Mouse (Mus musculus): Measurements from ENCODE around the gene Rnf123. TPM values are rescaled to one million over a fixed set of nuclear protein-coding genes. Genes with fewer than 3 reads are reported as not detected.
A peak's percentile ranks its signal among the peaks of the same experiment; 100 is the strongest.

Gene Rnf123
- polyA plus RNA-seq, 1 experiment from 2014 or later: 38.2 TPM

GRCm38 (mm10) chr9:108117143-108117542 is 34.0 kb upstream of the Rnf123 start:
- H3K36me3 ChIP-seq: no peaks in the 10 kb centered on the region
- H3K9ac ChIP-seq: no peak overlapping the region
- H3K27ac ChIP-seq: peak overlapping the region; percentile 1; the same call in 1 of the 2 replicates

DNA sequence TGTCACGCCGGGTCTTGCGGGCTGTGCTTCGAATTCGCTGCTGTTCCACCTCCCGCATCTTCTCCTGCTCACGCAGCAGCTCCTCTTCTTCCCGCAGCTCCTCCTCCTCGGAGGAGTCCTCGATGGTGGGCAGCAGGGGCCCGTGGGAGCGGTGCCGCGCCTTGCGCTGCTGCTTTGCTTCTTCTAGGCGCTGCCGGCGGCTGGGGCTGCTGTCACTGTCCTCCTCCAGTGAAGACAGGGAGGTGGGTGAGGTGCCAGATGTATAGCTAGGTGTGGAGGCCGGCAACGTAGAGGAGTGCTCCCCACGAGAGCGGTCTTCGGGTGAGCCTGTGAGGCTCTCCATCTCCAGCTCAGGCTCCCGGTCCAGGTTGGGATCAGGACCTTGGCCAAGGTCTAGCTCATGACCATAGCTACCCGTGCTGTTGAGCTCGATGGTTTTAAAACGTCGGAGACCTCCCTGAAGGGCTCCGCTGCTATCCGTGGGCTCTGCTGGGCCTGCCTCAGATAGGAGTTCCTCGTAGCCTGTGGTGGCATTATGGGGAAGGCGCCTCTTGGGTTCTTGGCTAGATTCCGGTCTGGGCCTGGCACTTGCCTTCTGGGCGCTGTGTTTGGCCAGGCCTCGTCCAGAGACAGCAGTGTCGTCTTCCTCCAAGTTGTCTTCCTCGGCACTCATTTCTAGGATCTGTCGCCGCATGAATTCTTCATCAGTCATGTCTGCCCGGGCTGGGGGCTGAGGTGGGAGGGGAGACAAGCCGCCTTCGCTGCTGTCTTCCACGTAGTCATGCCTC is 32.3 kb upstream of the Rnf123 start:
- no peaks in the 10 kb centered on the region for H3K36me3 ChIP-seq
- no peaks in the 10 kb centered on the region for H3K9me3 ChIP-seq
- H3K4me2 ChIP-seq (replicated peaks): no peak overlapping the region
- no peak overlapping the region for H3K9ac ChIP-seq
- ATAC-seq (ENCODE audit: insufficient number of reproducible peaks, insufficient read depth, low FRiP score, low TSS enrichment): no peak
- H3K27ac ChIP-seq: no peak overlapping the region
- 68% methylated on average over 43 of the region's 43 CpGs for WGBS
- no peak overlapping the region for H3K4me3 ChIP-seq
- H3K4me1 ChIP-seq: peaks cover 17% of the 10 kb centered on the region
- H3K27me3 ChIP-seq: peaks cover 27% of the 10 kb centered on the region

More at GRCm38 (mm10) chr9:108117143-108117542, 34.0 kb upstream of the Rnf123 start:
- Histone ChIP-seq H3K4me1 (peaks cover 7% of the 10 kb centered on the region), H3K4me2 (replicated peaks) (no peak overlapping the region), H3K27me3 (peaks cover 22% of the 10 kb centered on the region), H3K4me3 (no peak overlapping the region), H3K9me3 (no peaks in the 10 kb centered on the region)
- no peak for ATAC-seq (ENCODE audit: insufficient number of reproducible peaks, insufficient read depth, low FRiP score, low TSS enrichment)
- WGBS: 43% methylated on average over 4 of the region's 4 CpGs

DNA sequence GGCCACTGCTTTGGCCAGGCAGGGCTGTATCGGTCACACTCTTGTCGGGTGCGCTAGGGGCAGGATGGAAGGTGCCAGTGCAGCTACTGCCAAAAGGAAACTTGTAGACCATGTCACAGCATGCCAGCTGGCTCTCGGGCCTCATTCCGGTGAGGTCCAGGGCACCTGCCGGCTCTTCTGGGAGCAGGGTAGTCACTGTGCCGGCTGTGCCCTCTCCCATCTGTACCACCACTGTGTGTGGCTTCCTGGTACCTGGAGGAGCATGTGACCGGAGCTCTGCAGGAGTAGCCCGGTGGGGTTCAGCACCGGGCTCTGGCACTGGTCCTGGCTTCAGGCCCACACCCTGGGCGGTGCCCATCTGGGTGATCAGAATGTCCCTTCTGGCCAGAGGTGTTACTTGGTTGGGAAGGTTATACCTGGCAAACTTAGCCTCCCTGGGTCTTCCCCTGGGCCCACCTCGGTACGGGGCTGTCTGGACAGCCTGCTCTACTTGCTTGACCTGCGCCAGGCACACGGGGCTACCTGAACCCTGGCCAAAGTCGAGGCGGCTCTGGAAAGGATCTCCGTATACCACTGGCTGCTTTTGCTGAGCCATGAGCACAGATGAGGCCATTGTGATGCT is 29.7 kb upstream of the Rnf123 start:
- Histone ChIP-seq H3K4me3 (no peak overlapping the region), H3K36me3 (no peaks in the 10 kb centered on the region), H3K9ac (no peak overlapping the region), H3K27me3 (peaks cover 39% of the 10 kb centered on the region), H3K27ac (no peak overlapping the region), H3K4me1 (peaks cover 17% of the 10 kb centered on the region), H3K9me3 (no peaks in the 10 kb centered on the region), H3K4me2 (replicated peaks) (no peak overlapping the region)
- 96% methylated on average over 18 of the region's 18 CpGs for WGBS
- no peak for ATAC-seq (ENCODE audit: insufficient number of reproducible peaks, insufficient read depth, low FRiP score, low TSS enrichment)

- H3K4me3 ChIP-seq: peak overlapping the region; percentile 28; the same call in 1 of the 2 replicates
Measured at GRCm38 (mm10) chr9:108111593-108112121, 28.5 kb upstream of the Rnf123 start.

GRCm38 (mm10) chr9:108111101-108111592 is 28.0 kb upstream of the Rnf123 start:
- Histone ChIP-seq H3K9ac (peak overlapping the region; percentile 36), H3K9me3 (no peaks in the 10 kb centered on the region), H3K36me3 (no peaks in the 10 kb centered on the region), H3K4me3 (peak overlapping the region; percentile 28), H3K4me1 (peaks cover 16% of the 10 kb centered on the region), H3K27ac (peak overlapping the region; percentile 7; the same call in 1 of the 2 replicates), H3K4me2 (replicated peaks) (peak overlapping the region; percentile 58), H3K27me3 (peaks cover 39% of the 10 kb centered on the region)
- no peak for ATAC-seq (ENCODE audit: insufficient number of reproducible peaks, insufficient read depth, low FRiP score, low TSS enrichment)
- WGBS: 9% methylated on average over 22 of the region's 22 CpGs

More at GRCm38 (mm10) chr9:108111593-108112121, 28.5 kb upstream of the Rnf123 start:
- 67% methylated on average over 17 of the region's 17 CpGs for WGBS
- H3K9ac ChIP-seq: peak overlapping the region; percentile 36
- H3K4me1 ChIP-seq: peaks cover 16% of the 10 kb centered on the region
- H3K9me3 ChIP-seq: no peaks in the 10 kb centered on the region
- ATAC-seq (ENCODE audit: insufficient number of reproducible peaks, insufficient read depth, low FRiP score, low TSS enrichment): no peak
- H3K27ac ChIP-seq: no peak overlapping the region
- peaks cover 39% of the 10 kb centered on the region for H3K27me3 ChIP-seq
- no peaks in the 10 kb centered on the region for H3K36me3 ChIP-seq
- H3K4me2 ChIP-seq (replicated peaks): peak overlapping the region; percentile 58

GRCm38 (mm10) chr9:108110160-108110559 is 27.0 kb upstream of the Rnf123 start:
- no peaks in the 10 kb centered on the region for H3K9me3 ChIP-seq
- no peaks in the 10 kb centered on the region for H3K36me3 ChIP-seq
- no peak overlapping the region for H3K4me3 ChIP-seq
- H3K27me3 ChIP-seq: peaks cover 30% of the 10 kb centered on the region
- no peak overlapping the region for H3K9ac ChIP-seq
- 84% methylated on average over 16 of the region's 16 CpGs for WGBS
- ATAC-seq (ENCODE audit: insufficient number of reproducible peaks, insufficient read depth, low FRiP score, low TSS enrichment): no peak
- no peak overlapping the region for H3K27ac ChIP-seq
- peak overlapping the region; percentile 58 for H3K4me2 ChIP-seq (replicated peaks)
- H3K4me1 ChIP-seq: peaks cover 24% of the 10 kb centered on the region

DNA sequence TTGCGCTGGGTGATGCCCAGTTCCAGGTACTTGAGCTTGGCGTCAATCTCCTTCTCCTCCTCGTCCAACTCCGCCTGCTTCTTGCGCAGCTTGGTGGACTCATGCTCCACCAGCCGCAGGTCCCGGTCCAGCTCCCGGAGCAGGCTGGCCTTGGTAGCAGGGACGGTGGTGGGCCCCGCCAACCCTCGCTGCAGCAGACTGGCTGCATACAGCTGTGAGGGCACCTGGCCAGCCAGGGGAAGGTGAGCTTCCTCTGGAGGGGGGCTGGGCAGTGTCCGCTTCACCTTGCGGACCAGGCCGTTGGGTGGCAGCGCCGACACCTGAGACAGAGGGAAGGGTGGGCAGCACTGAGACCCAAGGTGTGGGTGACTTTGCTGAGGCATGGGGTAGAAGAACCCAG is 24.7 kb upstream of the Rnf123 start:
- no peak overlapping the region for H3K9ac ChIP-seq
- H3K4me2 ChIP-seq (replicated peaks): no peak overlapping the region
- ATAC-seq (ENCODE audit: insufficient number of reproducible peaks, insufficient read depth, low FRiP score, low TSS enrichment): no peak
- H3K4me3 ChIP-seq: no peak overlapping the region
- peaks cover 22% of the 10 kb centered on the region for H3K27me3 ChIP-seq
- H3K9me3 ChIP-seq: no peaks in the 10 kb centered on the region
- H3K4me1 ChIP-seq: peaks cover 34% of the 10 kb centered on the region
- H3K27ac ChIP-seq: no peak overlapping the region
- WGBS: 92% methylated on average over 16 of the region's 16 CpGs
- no peaks in the 10 kb centered on the region for H3K36me3 ChIP-seq

GRCm38 (mm10) chr9:108106090-108106489 is 22.9 kb upstream of the Rnf123 start:
- no peaks in the 10 kb centered on the region for H3K9me3 ChIP-seq
- H3K9ac ChIP-seq: no peak overlapping the region
- no peak overlapping the region for H3K4me3 ChIP-seq
- WGBS: 86% methylated on average over 23 of the region's 23 CpGs
- H3K4me1 ChIP-seq: peaks cover 30% of the 10 kb centered on the region
- H3K27ac ChIP-seq: no peak overlapping the region
- no peak overlapping the region for H3K4me2 ChIP-seq (replicated peaks)
- H3K36me3 ChIP-seq: no peaks in the 10 kb centered on the region
- H3K27me3 ChIP-seq: peaks cover 17% of the 10 kb centered on the region
- no peak for ATAC-seq (ENCODE audit: insufficient number of reproducible peaks, insufficient read depth, low FRiP score, low TSS enrichment)

DNA sequence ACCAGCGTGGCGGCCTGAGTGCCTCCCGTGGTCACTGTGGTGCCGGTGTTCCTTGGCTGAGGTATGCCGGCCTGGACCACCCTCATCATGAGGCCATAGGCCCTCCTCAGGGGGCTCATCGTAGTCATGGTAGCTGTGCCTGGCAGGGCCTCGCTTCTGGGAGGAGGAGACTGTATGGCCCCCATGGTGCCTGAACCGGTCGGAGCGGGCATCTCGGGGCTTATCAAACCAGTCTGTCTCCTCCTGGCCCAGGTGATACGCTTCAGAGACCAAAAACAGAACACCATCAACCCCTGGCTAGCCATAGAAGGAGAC is 22.4 kb upstream of the Rnf123 start:
- Histone ChIP-seq H3K4me3 (no peak overlapping the region), H3K9me3 (no peaks in the 10 kb centered on the region), H3K36me3 (no peaks in the 10 kb centered on the region), H3K27me3 (peaks cover 13% of the 10 kb centered on the region; the same call in 1 of the 2 replicates), H3K27ac (peak overlapping the region; percentile 43; the same call in 1 of the 2 replicates), H3K4me2 (replicated peaks) (peak overlapping the region; percentile 30; the same call in 1 of the 2 replicates), H3K9ac (0 out of 2 replicates have a peak overlapping the region, but pooled peaks have one; percentile 46), H3K4me1 (peaks cover 24% of the 10 kb centered on the region)
- ATAC-seq (ENCODE audit: insufficient number of reproducible peaks, insufficient read depth, low FRiP score, low TSS enrichment): no peak
- WGBS: 74% methylated on average over 12 of the region's 12 CpGs

- ATAC-seq (ENCODE audit: insufficient number of reproducible peaks, insufficient read depth, low FRiP score, low TSS enrichment): peak; percentile 41
- Histone ChIP-seq H3K9ac (peak overlapping the region; percentile 46), H3K4me3 (0 out of 2 replicates have a peak overlapping the region, but pooled peaks have one; percentile 7), H3K27me3 (peaks cover 9% of the 10 kb centered on the region; the same call in 1 of the 2 replicates), H3K27ac (peak overlapping the region; percentile 43), H3K9me3 (no peaks in the 10 kb centered on the region), H3K4me2 (replicated peaks) (peak overlapping the region; percentile 30), H3K36me3 (no peaks in the 10 kb centered on the region), H3K4me1 (peaks cover 21% of the 10 kb centered on the region)
- WGBS: 25% methylated on average over 31 of the region's 31 CpGs
Measured at GRCm38 (mm10) chr9:108104766-108105548, 21.8 kb upstream of the Rnf123 start.

GRCm38 (mm10) chr9:108099619-108100018 is 16.5 kb upstream of the Rnf123 start:
- no peak for ATAC-seq (ENCODE audit: insufficient number of reproducible peaks, insufficient read depth, low FRiP score, low TSS enrichment)
- Histone ChIP-seq H3K27me3 (no peaks in the 10 kb centered on the region), H3K9ac (no peak overlapping the region), H3K9me3 (no peaks in the 10 kb centered on the region), H3K4me2 (replicated peaks) (no peak overlapping the region), H3K4me3 (no peak overlapping the region), H3K4me1 (peaks cover 9% of the 10 kb centered on the region), H3K27ac (no peak overlapping the region), H3K36me3 (no peaks in the 10 kb centered on the region)
- 87% methylated on average over 8 of the region's 8 CpGs for WGBS

All from embryonic facial prominence, embryonic 12.5 days (tissue).